Mouse (Mus musculus) granulocyte monocyte progenitor cell, adult 5-6 weeks (primary cell): Measurements from ENCODE around the gene Engase. TPM values are rescaled to one million over a fixed set of nuclear protein-coding genes. Genes with fewer than 3 reads are reported as not detected.
A peak's percentile ranks its signal among the peaks of the same experiment; 100 is the strongest.

Source experiments
- ATAC-seq: replicated peaks from 2 replicates; pipeline ENCODE4 v1.8.0; 2016; ENCODE audit warnings: mild to moderate bottlenecking, moderate TSS enrichment, inconsistent platforms; ENCODE audit not compliant: poor library complexity, severe bottlenecking
- total RNA-seq, 2 experiments: library from RNA; stranded (forward) in 1 of 2; stranded (reverse) in 1 of 2; fragments of 200-712, 200-1000 nt in 1 of 2; fragments of >200 nt in 1 of 2; fragmentation: Nextera tagmentation in 1 of 2; gene quantifications; 2 replicates each; pipeline ENCODE4 v1.2.3; 2014 to 2017

Gene Engase
- total RNA-seq (2014; fragmentation: Nextera tagmentation) (2.2 and 4.8 TPM in 2 replicates), total RNA-seq (2017) (2.4 and 5.7 TPM in 2 replicates)

GRCm38 (mm10) chr11:118476396-118477373 is at the start of gene Engase:
Gene Engase, plus strand, starts transcription at chr11:118476829.
- ATAC-seq = peak; percentile 99

- ATAC-seq = no peak
These were observed 49.3 kb upstream of the Engase start for GRCm38 (mm10) chr11:118427266-118427779.

GRCm38 (mm10) chr11:118427986-118428385 is 48.6 kb upstream of the Engase start, which contains the start of gene C1qtnf1:
Gene C1qtnf1, plus strand, starts transcription at chr11:118428203.
- no peak for ATAC-seq

DNA sequence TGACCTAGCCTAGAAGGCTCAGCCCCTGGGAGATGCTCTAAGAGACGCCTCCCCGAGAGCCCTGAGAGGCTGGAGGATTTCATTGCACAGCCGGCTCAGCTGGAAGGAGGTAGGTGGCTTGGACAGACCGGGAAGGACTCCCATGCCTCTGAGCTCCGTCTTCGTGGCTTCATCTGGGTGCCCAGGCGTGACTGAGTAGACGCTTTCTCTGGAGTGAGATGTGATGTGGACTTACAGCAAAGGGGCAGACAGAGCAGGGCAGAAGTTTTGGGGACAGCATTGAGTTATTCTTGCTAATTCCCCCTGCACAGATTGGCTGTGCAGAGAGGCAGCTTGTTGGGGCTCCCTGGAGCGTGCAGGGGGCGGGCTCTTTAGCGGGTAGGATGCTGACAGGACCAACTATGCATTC is 48.2 kb upstream of the Engase start:
- no peak for ATAC-seq

DNA sequence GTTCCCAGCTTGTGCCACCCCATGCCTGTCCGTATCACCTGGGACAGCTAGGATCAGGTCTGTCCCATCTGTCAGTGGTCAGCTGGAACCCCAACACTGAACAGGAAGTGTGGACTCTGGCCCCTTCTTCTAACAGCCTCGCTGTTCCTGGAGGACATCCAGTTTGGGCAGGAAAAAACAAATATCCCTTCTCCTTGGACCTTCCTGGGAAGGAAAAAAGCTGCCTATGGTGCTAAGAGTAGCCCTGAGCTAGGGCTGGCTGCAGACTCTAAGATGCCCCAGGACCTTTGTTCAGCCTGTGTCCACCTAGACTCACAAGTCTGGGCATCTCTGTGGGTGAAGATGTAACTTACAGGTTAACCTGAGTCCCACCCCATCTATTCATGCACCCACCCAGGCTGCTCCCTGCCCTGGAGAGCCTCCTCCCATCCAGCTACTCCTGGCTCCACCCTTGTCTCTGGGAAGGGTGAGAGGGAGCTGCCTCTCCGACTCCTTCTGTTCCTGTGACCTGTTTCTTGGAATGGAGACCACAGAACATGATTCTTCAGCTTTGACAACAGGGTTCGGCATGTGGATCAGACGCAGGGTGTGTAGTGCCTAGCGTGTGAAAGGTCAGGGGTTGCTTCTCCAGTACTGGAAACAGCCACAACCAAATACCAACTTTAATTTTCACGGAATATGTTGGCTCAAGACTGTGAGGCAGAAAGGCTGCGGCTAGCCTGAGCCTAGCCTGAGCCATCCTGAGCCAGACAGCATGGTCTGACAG is 47.5 kb upstream of the Engase start:
- no peak for ATAC-seq

DNA sequence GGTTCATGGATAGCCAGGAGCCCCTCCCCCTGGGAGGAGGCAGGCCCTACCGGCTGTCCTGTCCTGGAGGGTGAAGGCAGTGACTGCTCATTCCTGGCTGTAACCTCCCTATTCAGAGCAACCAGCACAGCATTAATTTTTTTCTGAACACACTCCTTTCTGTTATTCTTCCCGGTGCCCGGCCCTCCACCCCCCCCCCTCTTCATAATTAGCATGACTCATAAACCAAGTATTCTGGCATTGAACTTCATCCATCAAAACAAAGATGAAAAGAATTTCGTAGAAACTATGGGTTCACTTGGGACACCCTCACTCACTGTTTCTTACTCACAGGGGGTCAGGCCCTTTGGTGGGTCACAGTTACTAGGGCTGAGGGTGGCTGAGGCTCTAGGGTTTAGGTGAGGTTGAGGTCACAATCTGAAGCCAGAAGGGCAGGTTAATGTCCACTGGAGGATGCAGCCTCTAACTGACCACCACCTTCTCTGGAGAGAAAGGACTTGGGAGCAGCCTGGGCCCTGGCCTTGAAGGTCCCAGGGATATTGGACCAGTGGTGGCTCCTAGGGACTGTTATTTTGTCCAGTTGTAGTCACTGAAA is 46.2 kb upstream of the Engase start:
- no peak for ATAC-seq

DNA sequence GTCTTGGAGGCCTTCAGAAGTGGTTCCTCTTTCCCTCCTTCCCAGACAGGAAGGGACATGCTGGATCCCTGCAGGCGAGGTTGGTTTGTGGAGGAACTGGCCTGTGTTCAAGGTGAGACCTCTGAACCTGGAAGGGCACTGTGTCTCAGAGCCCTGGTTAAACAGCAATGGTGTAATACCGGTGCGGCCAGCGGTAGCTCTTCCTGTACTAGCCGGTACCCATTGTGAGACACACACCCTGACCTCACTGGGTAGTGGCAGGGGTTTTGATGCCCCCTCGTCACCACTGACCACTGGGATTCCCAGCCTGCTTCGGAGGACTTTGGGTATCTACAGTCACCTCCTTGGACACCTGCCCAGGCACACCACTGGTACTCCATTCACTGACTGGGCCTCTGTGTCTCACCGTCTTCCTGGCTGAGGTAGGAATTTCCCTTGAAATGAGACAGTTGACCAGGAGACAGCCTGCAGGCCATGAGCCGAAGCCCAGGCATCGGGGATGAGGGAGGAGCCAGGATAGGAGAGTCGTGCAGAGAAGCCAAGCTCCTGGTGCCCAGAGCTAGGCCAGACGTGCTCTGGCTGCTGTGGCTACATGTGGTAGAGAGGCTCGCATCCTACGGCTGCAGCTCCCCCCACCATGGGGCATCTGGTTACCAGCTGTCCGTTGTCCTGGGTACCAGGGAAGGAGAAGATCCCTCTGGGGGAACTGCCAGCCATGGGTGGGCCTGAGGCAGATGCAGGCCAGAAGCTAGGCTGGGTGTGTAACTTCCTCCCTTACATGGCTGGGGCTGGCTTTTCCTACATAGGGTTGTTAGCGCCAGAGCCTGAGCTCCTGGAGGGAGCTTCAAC is 45.3 kb upstream of the Engase start:
- no peak for ATAC-seq

DNA sequence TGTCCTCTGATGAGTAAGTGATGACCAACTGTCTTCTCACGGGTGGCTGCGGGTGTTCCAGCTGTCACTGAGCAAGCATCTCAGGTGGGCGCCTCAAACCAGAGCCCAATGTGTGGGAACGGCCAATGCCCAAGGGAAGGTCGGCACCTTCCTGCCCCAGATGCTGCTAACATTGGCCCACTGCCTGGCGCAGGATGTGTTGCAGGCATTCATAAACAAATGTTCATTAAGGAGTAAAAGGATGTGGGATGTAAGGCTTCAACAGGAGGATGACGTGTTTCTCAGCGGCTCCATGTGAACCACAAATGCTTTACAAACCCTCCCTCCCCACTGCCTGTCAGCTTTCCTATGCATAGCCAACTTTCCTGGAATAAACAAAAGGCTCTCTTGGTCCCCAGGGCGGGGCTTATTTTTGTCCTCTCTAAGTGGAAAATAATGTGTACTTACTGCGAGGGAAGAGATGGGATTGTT is 43.2 kb upstream of the Engase start:
- ATAC-seq = no peak

- ATAC-seq = no peak
These were observed 42.5 kb upstream of the Engase start for GRCm38 (mm10) chr11:118434093-118434492.

GRCm38 (mm10) chr11:118436471-118436935 is 40.1 kb upstream of the Engase start:
- no peak for ATAC-seq

GRCm38 (mm10) chr11:118438665-118439414 is 37.8 kb upstream of the Engase start:
- no peak for ATAC-seq

- no peak for ATAC-seq
These were observed 33.9 kb upstream of the Engase start for GRCm38 (mm10) chr11:118442691-118443090.

- ATAC-seq = peak; percentile 68
These were observed 33.2 kb upstream of the Engase start for GRCm38 (mm10) chr11:118443201-118443970.

- peak; percentile 75 for ATAC-seq
These were observed 30.8 kb upstream of the Engase start for GRCm38 (mm10) chr11:118445843-118446242.

GRCm38 (mm10) chr11:118447346-118447745 is 29.3 kb upstream of the Engase start:
- ATAC-seq = no peak

- no peak for ATAC-seq
These were observed 28.2 kb upstream of the Engase start for GRCm38 (mm10) chr11:118448385-118448784.

GRCm38 (mm10) chr11:118451211-118451610 is 25.4 kb upstream of the Engase start:
- no peak for ATAC-seq

DNA sequence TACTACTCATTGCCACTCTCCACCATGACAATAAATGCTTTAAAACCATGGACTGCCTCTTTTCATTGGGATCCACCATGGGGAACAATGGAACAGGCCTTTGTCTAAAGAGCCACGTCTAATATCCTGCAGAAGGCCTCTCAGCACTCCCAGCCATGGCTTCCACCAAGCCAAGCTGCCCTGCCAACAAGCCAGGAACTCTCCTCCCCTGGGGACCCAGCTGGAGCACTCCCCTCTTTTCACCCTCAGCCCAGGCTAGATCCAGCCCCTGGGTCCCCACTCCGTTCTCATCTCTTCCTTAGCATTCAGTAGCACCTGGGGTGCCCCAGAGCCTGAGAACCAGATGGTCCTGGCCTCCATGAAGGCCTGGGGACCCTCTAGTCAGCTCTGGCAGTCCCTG is 23.7 kb upstream of the Engase start:
- ATAC-seq = no peak
